Mouse (Mus musculus) G1E (cell line): ENCODE data around the gene Tgfbr3.

Experiments used
- CTCF ChIP-seq: IDR thresholded peaks from 2 replicates; pipeline ENCODE4 v1.5.1; 2012; ENCODE audit warnings: low read depth, low read length, inconsistent platforms, mixed read lengths
- TAL1 ChIP-seq: conservative IDR thresholded peaks from 2 replicates; pipeline ENCODE4 v1.6.1; 2012; ENCODE audit warnings: low read depth, low read length, inconsistent platforms, mixed read lengths

DNA sequence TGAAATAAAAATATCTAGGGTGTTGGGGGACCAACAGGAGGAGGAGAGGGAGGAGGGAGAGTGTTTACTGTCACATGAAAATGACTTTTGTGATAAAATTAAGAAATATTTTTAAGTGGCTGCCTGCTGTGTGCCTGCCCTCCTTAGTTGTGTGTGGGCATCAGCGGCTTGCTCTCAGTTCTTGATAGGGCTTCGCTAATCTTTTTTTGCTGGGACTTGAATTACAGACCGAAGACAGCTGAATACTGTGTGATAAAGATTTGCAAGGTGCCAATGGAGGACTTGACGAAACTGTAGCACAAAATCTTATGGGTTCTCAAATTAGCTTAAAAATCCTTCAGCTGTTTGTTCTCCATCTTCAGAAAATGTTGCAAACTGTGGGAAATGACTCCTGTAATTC lies 205.0 kb downstream of the Tgfbr3 start:
- TF ChIP-seq CTCF: no peak
- TF ChIP-seq TAL1: no peak
